Mouse (Mus musculus): Measurements from ENCODE around the gene Gm21497.
"Not testable (repeated sequence)": the region's sequence is repeated elsewhere in the genome, so short reads cannot be mapped to it uniquely, and the experiment has no call there.

Gene Gm21497

GRCm38 (mm10) chrY:61646446-61646845 lies at the start of gene Gm21497:
TSS of gene Gm21497 (plus strand) at chrY:61646746.
- not testable (repeated sequence) for DNase-seq
